Mouse (Mus musculus) embryonic facial prominence, embryonic 12.5 days (tissue): ENCODE measurements around the gene Tjp1. TPM values are rescaled to one million over a fixed set of nuclear protein-coding genes. Genes with fewer than 3 reads are reported as not detected.

Source experiments
- ATAC-seq: fragments of 200-750 bp; cut with Nextera tagmentation; 2 replicates; pipeline ENCODE4 v1.8.0; 2017; ENCODE audit not compliant: insufficient number of reproducible peaks, insufficient read depth, low FRiP score, low TSS enrichment
- H3K27ac ChIP-seq: fragments of 300-500 bp; sonication (generic); 2 replicates; pipeline ENCODE4 v1.5.1; 2016; ENCODE audit warnings: mild to moderate bottlenecking
- H3K27me3 ChIP-seq: fragments of 300-500 bp; sonication (generic); 2 replicates; pipeline ENCODE4 v1.6.1; 2016; ENCODE audit warnings: mild to moderate bottlenecking, moderate library complexity
- H3K36me3 ChIP-seq: fragments of 300-500 bp; sonication (generic); 2 replicates; pipeline ENCODE4 v1.6.1; 2016; ENCODE audit warnings: mild to moderate bottlenecking
- H3K4me1 ChIP-seq: fragments of 300-500 bp; sonication (generic); 2 replicates; pipeline ENCODE4 v1.6.1; 2016
- H3K4me2 ChIP-seq: fragments of 300-500 bp; sonication (generic); replicated peaks from 2 replicates; pipeline ENCODE4 v1.6.1; 2016; ENCODE audit warnings: mild to moderate bottlenecking, moderate library complexity
- H3K4me3 ChIP-seq: fragments of 300-500 bp; sonication (generic); 2 replicates; pipeline ENCODE4 v1.5.1; 2016; ENCODE audit warnings: mild to moderate bottlenecking
- H3K9ac ChIP-seq: fragments of 300-500 bp; sonication (generic); 2 replicates; pipeline ENCODE4 v1.6.1; 2016; ENCODE audit warnings: mild to moderate bottlenecking, moderate library complexity
- H3K9me3 ChIP-seq: fragments of 300-500 bp; sonication (generic); 2 replicates; pipeline ENCODE4 v1.6.1; 2016; ENCODE audit warnings: mild to moderate bottlenecking, moderate library complexity
- WGBS: fragments of 180-500 bp; shearing (Covaris S2); methylation state at CpG from one replicate; pipeline ENCODE4 v1.1.7; 2016; 5-methylcytosine and 5-hydroxymethylcytosine counted together
- polyA plus RNA-seq: library from polyadenylated mRNA; unstranded; fragments of >200 nt; fragmentation: Nextera tagmentation; extraction: Ambion mirVana; gene quantifications from 2 replicates; pipeline ENCODE4 v1.2.1, GENCODE M21; 2016

Gene Tjp1
- polyA plus RNA-seq, 1 experiment from 2014 or later: 27.6 TPM

- H3K4me1 ChIP-seq: no peaks in the 10 kb centered on the region
Observed at GRCm38 (mm10) chr7:65484170-65484778, 43.3 kb downstream of the Tjp1 start.

GRCm38 (mm10) chr7:65482216-65482615 lies 45.4 kb downstream of the Tjp1 start:
- no peaks in the 10 kb centered on the region for H3K4me1 ChIP-seq
- H3K9me3 ChIP-seq: no peaks in the 10 kb centered on the region
- H3K4me2 ChIP-seq: no peak overlapping the region
- H3K4me3 ChIP-seq: no peak overlapping the region
- 0 out of 2 replicates have a peak, but pooled peaks cover 3% of the 10 kb centered on the region for H3K27me3 ChIP-seq
- no peaks in the 10 kb centered on the region for H3K36me3 ChIP-seq
- no peak overlapping the region for H3K9ac ChIP-seq
- ATAC-seq: no peak
- 56% methylated on average over 2 of the region's 2 CpGs for WGBS
- H3K27ac ChIP-seq: no peak overlapping the region

More at GRCm38 (mm10) chr7:65484170-65484778, 43.3 kb downstream of the Tjp1 start:
- Histone ChIP-seq H3K27ac (no peak overlapping the region), H3K4me3 (no peak overlapping the region), H3K9me3 (no peaks in the 10 kb centered on the region), H3K27me3 (0 out of 2 replicates have a peak, but pooled peaks cover 3% of the 10 kb centered on the region), H3K36me3 (no peaks in the 10 kb centered on the region), H3K4me2 (no peak overlapping the region), H3K9ac (no peak overlapping the region)
- 72% methylated on average over 5 of the region's 5 CpGs for WGBS
- ATAC-seq: no peak

- Histone ChIP-seq H3K9me3 (no peaks in the 10 kb centered on the region), H3K9ac (no peak overlapping the region), H3K27ac (no peak overlapping the region), H3K27me3 (no peaks in the 10 kb centered on the region), H3K36me3 (no peaks in the 10 kb centered on the region), H3K4me2 (no peak overlapping the region), H3K4me1 (peaks cover 5% of the 10 kb centered on the region; the same call in 1 of the 2 replicates), H3K4me3 (no peak overlapping the region)
- 74% methylated on average over 3 of the region's 3 CpGs for WGBS
- ATAC-seq: no peak
Observed at GRCm38 (mm10) chr7:65472048-65472447, 55.5 kb downstream of the Tjp1 start.

- Histone ChIP-seq H3K27me3 (no peaks in the 10 kb centered on the region), H3K4me3 (no peak overlapping the region)
- no peak for ATAC-seq
Observed at GRCm38 (mm10) chr7:65471406-65471805, 56.2 kb downstream of the Tjp1 start.

GRCm38 (mm10) chr7:65470214-65470613 lies 57.4 kb downstream of the Tjp1 start:
- no peak for ATAC-seq
- H3K27ac ChIP-seq: no peak overlapping the region
- no peak overlapping the region for H3K4me3 ChIP-seq
- no peak overlapping the region for H3K4me2 ChIP-seq
- no peak overlapping the region for H3K9ac ChIP-seq
- no peaks in the 10 kb centered on the region for H3K27me3 ChIP-seq
- H3K36me3 ChIP-seq: no peaks in the 10 kb centered on the region
- H3K4me1 ChIP-seq: peaks cover 5% of the 10 kb centered on the region; the same call in 1 of the 2 replicates
- WGBS: 16% methylated on average over 8 of the region's 8 CpGs
- H3K9me3 ChIP-seq: no peaks in the 10 kb centered on the region

More at GRCm38 (mm10) chr7:65471406-65471805, 56.2 kb downstream of the Tjp1 start:
- Histone ChIP-seq H3K4me2 (no peak overlapping the region), H3K4me1 (peaks cover 5% of the 10 kb centered on the region; the same call in 1 of the 2 replicates), H3K9ac (no peak overlapping the region), H3K27ac (no peak overlapping the region), H3K9me3 (no peaks in the 10 kb centered on the region), H3K36me3 (no peaks in the 10 kb centered on the region)
- 83% methylated on average over 6 of the region's 6 CpGs for WGBS

- Histone ChIP-seq H3K27me3 (no peaks in the 10 kb centered on the region), H3K4me2 (no peak overlapping the region), H3K9ac (no peak overlapping the region), H3K4me3 (no peak overlapping the region), H3K9me3 (no peaks in the 10 kb centered on the region), H3K4me1 (peaks cover 5% of the 10 kb centered on the region; the same call in 1 of the 2 replicates), H3K27ac (no peak overlapping the region), H3K36me3 (no peaks in the 10 kb centered on the region)
- WGBS: 21% methylated on average over 6 of the region's 6 CpGs
- no peak for ATAC-seq
Observed at GRCm38 (mm10) chr7:65469666-65470065, 57.9 kb downstream of the Tjp1 start.

GRCm38 (mm10) chr7:65468191-65468590 lies 59.4 kb downstream of the Tjp1 start:
- Histone ChIP-seq H3K9ac (no peak overlapping the region), H3K27ac (no peak overlapping the region), H3K4me2 (no peak overlapping the region), H3K4me1 (peaks cover 5% of the 10 kb centered on the region; the same call in 1 of the 2 replicates), H3K4me3 (no peak overlapping the region), H3K36me3 (no peaks in the 10 kb centered on the region), H3K9me3 (no peaks in the 10 kb centered on the region), H3K27me3 (no peaks in the 10 kb centered on the region)
- WGBS: 81% methylated on average over 8 of the region's 8 CpGs
- no peak for ATAC-seq

GRCm38 (mm10) chr7:65467306-65468021 lies 60.1 kb downstream of the Tjp1 start:
- no peak overlapping the region for H3K9ac ChIP-seq
- no peak overlapping the region for H3K4me2 ChIP-seq
- H3K27ac ChIP-seq: no peak overlapping the region
- H3K4me1 ChIP-seq: peaks cover 5% of the 10 kb centered on the region; the same call in 1 of the 2 replicates
- WGBS: 75% methylated on average over 4 of the region's 4 CpGs
- no peak for ATAC-seq
- no peak overlapping the region for H3K4me3 ChIP-seq
- H3K36me3 ChIP-seq: no peaks in the 10 kb centered on the region
- H3K9me3 ChIP-seq: no peaks in the 10 kb centered on the region
- H3K27me3 ChIP-seq: no peaks in the 10 kb centered on the region

GRCm38 (mm10) chr7:65466137-65466536 lies 61.4 kb downstream of the Tjp1 start:
- Histone ChIP-seq H3K4me2 (no peak overlapping the region), H3K4me1 (peaks cover 5% of the 10 kb centered on the region; the same call in 1 of the 2 replicates), H3K27me3 (no peaks in the 10 kb centered on the region), H3K36me3 (no peaks in the 10 kb centered on the region), H3K9ac (no peak overlapping the region), H3K9me3 (no peaks in the 10 kb centered on the region), H3K27ac (no peak overlapping the region), H3K4me3 (no peak overlapping the region)
- 36% methylated on average over 11 of the region's 11 CpGs for WGBS
- no peak for ATAC-seq

- H3K4me1 ChIP-seq: no peaks in the 10 kb centered on the region
- H3K9ac ChIP-seq: no peak overlapping the region
- no peak for ATAC-seq
- H3K27ac ChIP-seq: no peak overlapping the region
- H3K9me3 ChIP-seq: no peaks in the 10 kb centered on the region
- no peak overlapping the region for H3K4me3 ChIP-seq
- no peak overlapping the region for H3K4me2 ChIP-seq
- 94% methylated on average over 3 of the region's 3 CpGs for WGBS
- H3K27me3 ChIP-seq: no peaks in the 10 kb centered on the region
- no peaks in the 10 kb centered on the region for H3K36me3 ChIP-seq
Observed at GRCm38 (mm10) chr7:65464518-65465037, 63.0 kb downstream of the Tjp1 start.

- 79% methylated on average over 4 of the region's 4 CpGs for WGBS
- H3K36me3 ChIP-seq: no peaks in the 10 kb centered on the region
Observed at GRCm38 (mm10) chr7:65463438-65463837, 64.1 kb downstream of the Tjp1 start.

GRCm38 (mm10) chr7:65461412-65461811 lies 66.2 kb downstream of the Tjp1 start:
- no peak overlapping the region for H3K4me2 ChIP-seq
- WGBS: 90% methylated on average over 1 of the region's 1 CpGs
- no peak overlapping the region for H3K27ac ChIP-seq
- H3K9me3 ChIP-seq: no peaks in the 10 kb centered on the region
- no peak overlapping the region for H3K9ac ChIP-seq
- H3K4me1 ChIP-seq: no peaks in the 10 kb centered on the region
- no peaks in the 10 kb centered on the region for H3K36me3 ChIP-seq
- H3K27me3 ChIP-seq: no peaks in the 10 kb centered on the region
- no peak for ATAC-seq
- H3K4me3 ChIP-seq: no peak overlapping the region

More at GRCm38 (mm10) chr7:65463438-65463837, 64.1 kb downstream of the Tjp1 start:
- H3K9me3 ChIP-seq: no peaks in the 10 kb centered on the region
- no peaks in the 10 kb centered on the region for H3K27me3 ChIP-seq
- no peak for ATAC-seq
- no peak overlapping the region for H3K4me3 ChIP-seq
- H3K27ac ChIP-seq: no peak overlapping the region
- no peak overlapping the region for H3K9ac ChIP-seq
- H3K4me1 ChIP-seq: no peaks in the 10 kb centered on the region
- no peak overlapping the region for H3K4me2 ChIP-seq
